Mouse (Mus musculus) spleen, adult 12 weeks (tissue): ENCODE results near the gene Arhgdig.
"Not testable (repeated sequence)": the region's sequence is repeated elsewhere in the genome, so short reads cannot be mapped to it uniquely, and the experiment has no call there.

Experiments
- DNase-seq: peaks from one replicate; pipeline ENCODE4 v3.0.0; 2022; ENCODE audit warnings: low spot score

Gene Arhgdig

GRCm38 (mm10) chr17:26204766-26205165 is 2.8 kb downstream of the Arhgdig start:
- no peak for DNase-seq

- DNase-seq: no peak
Observed at GRCm38 (mm10) chr17:26203321-26203811, 4.2 kb downstream of the Arhgdig start.

DNA sequence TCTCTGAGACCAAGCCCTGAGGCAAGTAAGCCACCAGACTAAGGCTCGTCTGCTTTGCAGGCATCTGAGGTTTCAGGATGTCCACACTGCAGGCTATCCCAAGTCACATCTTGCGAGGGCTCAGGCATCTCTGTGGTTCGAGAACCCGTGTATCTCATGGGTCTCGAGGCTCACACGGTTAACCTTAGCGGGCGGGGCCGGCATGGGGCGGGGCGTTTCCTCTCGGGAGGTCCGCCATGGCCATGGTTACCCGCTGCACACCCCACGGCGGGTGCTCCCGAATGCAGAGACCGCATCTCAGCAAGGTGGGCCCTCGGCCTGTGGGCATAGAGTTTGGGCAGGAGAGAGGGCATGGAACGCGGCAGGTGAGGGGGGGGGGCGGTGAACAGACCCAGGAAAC is 4.8 kb downstream of the Arhgdig start, which contains the start of gene Rgs11:
Rgs11 (plus strand) TSS at position 215 of the 400 bp plus-strand sequence.
- no peak for DNase-seq

GRCm38 (mm10) chr17:26201998-26202397 is 5.6 kb downstream of the Arhgdig start:
- no peak for DNase-seq

GRCm38 (mm10) chr17:26200831-26201705 is 6.5 kb downstream of the Arhgdig start:
- DNase-seq: no peak

- DNase-seq: no peak
Observed at GRCm38 (mm10) chr17:26198892-26199291, 8.7 kb downstream of the Arhgdig start, which contains the start of gene Pdia2. Gene Pdia2 (minus strand): TSS chr17:26199087.

DNA sequence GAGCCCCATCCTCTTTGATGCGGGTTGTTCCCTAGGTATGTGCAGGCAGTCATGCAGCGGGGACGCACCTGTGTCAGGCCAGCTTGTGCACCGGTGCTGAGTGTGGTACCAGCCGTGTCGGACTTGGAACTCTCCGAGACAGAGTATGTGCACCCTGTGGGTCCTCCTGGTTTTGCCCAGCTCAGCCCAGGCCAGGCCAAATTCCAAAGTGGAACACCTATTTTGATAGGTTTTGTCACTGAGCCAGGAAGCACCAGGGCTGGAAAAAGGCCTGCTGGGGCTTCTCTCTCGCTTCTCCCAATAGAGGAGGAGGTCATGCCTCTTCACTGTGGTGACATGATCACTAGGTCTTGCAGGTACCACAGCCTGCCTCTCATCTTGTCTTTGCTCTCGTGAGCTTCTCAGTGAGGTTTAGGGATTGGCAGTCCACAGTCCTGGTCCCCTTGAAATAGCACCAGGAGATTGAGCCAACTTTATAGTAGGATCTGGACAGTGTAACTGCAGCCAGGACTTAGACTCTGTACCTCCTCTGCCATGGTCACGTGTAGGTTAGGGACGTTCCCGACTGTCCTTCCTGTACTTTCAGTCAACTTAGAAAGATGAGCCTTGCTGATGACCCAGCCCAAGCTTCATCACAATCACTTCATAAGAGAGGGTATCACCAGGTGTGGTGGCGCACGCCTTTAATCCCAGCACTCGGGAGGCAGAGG is 14.9 kb downstream of the Arhgdig start:
- DNase-seq: no peak

DNA sequence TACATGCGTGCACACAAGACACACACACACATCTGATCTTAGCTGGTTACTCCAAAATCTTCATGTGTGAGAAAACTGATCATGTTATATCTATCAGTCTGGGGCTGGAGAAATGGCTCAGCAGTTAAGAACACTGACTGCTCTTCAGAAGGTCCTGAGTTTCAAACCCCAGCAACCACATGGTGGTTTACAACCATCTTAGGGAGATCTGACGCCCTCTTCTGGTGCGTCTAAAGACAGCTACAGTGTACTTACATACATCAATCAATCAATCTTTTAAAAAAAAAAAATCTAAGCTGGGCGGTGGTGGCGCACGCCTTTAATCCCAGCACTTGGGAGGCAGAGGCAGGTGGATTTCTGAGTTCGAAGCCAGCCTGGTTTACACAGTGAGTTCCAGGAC is 16.1 kb downstream of the Arhgdig start:
- not testable (repeated sequence) for DNase-seq

DNA sequence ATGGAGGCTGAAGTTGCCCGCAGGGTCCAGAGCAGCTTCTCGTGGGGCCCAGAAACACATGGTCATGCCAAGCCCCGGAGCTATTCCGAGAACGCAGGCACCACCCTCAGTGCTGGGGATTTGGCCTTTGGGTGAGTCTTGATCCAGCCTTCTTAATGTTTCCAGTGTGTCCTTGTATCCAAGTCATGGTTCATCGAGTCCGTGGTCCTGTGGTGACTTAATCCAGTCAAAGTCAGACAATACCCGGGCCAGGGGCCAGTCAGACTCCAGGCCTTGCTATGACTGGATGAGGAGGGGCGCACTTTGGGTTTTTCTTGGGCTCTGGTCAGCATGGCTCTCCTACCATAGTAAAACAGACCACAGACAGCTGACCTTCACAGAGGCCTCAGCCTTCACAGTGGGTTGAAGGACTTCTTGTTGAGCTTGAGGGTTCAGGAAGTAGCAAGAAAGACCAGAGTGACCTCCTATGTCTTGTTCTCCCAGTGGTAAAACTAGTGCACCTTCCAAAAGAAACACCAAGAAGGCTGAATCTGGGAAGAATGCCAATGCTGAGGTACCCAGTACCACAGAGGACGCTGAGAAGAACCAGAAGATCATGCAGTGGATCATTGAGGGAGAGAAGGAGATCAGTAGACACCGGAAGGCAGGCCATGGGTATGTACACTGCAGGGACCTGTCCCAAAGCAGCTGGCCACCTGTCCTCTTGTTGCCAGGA is 19.3 kb downstream of the Arhgdig start:
- no peak for DNase-seq

DNA sequence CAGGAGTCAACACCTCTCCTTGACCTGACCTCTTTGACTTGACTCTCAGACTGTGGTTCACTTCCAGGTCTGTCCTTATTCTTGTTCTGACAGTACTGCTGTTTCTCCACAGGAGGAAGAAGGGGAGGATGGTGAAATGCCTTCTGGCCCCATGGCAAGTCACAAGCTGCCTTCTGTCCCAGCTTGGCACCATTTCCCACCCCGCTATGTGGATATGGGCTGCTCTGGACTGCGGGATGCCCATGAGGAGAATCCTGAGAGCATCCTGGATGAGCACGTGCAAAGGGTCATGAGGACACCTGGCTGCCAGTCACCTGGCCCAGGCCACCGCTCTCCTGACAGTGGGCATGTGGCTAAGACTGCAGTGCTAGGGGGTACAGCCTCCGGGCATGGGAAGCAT is 20.0 kb downstream of the Arhgdig start:
- DNase-seq: no peak

GRCm38 (mm10) chr17:26181179-26181578 is 26.4 kb downstream of the Arhgdig start:
- no peak for DNase-seq

GRCm38 (mm10) chr17:26178611-26179010 is 29.0 kb downstream of the Arhgdig start:
- no peak for DNase-seq

GRCm38 (mm10) chr17:26175248-26175647 is 32.3 kb downstream of the Arhgdig start:
- not testable (repeated sequence) for DNase-seq

- DNase-seq: no peak
Observed at GRCm38 (mm10) chr17:26168039-26168438, 39.5 kb downstream of the Arhgdig start.

- no peak for DNase-seq
Observed at GRCm38 (mm10) chr17:26162736-26163135, 44.9 kb downstream of the Arhgdig start.

DNA sequence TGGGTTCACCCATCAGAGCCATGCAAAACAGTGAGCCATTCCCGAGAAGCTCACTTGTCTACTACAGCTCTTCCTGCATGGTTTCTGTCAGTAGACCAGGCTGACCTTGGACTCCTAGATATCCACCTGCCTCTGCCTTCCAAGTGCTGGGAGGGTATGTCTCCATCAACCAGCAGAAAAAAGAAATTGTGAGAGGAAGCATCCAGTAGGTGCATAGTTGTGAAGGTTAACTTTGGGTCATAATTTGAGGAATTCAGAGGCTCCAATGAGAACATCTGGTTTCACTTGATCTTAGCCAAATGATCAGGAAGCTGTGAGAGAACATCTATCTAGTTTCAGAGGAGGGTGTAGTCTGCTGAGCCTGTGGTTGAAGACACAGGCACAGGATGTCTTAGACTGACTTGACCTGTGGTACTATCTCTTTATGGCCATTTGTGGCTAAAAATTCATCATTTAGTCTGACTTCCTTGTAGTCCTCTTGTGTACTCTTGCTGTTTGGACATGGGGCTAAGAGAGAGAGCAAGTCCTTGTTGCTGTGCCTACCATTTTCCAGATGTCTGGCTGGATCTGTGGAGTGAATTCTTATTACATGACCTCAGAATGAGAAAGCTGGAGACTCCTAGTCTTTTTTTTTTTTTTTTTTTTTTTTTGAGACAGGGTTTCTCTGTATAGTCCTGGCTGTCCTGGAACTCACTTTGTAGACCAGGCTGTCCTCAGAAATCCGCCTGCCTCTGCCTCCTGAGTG is 55.5 kb downstream of the Arhgdig start:
- no peak for DNase-seq
